ENCODE assay signal across 12 mouse cellular contexts in genomic region chr4:7228980-7229379, GRCm38 (mm10).
DNase-seq lines count a peak whose midpoint lies in the region; ATAC-seq lines count a peak whose summit lies in the region.
"Had no signal": no experiment of that assay in that cellular context is flagged by ENCODE, and none has a peak within 500 bp of the region (broad histone marks: within the 10 kb centered on the region; RNA-seq: fewer than 3 reads in every experiment).

No protein-coding gene starts in this region.

- ATAC-seq in frontal cortex, adult (ENCODE audit: low TSS enrichment): peak; percentile 76
- ATAC-seq: intestine, postnatal 0 days had no signal

- DNase-seq in frontal cortex, postnatal 10 days (ENCODE audit: low spot score in 2 of 2): no peak
- DNase-seq in left cerebral cortex, adult 11 months (ENCODE audit: low spot score): peak; percentile 9
- no peak for DNase-seq in left cerebral cortex, postnatal 36 days (ENCODE audit: low spot score in 2 of 2)
- peak; percentile 67 for DNase-seq in Muller cell, postnatal 12 days (ENCODE audit: inconsistent ontology term)
- DNase-seq in brain, embryonic 18.5 days (ENCODE audit: low read depth, low spot score): peak; percentile 52
- no peak for DNase-seq in embryo, embryonic 9.5 days (ENCODE audit: extremely low spot score)
- DNase-seq: cerebellum, adult 11-12 months; gastrocnemius, postnatal 36 days; heart, postnatal 10 days; liver, embryonic 13.5 days had no signal

- intact Hi-C loops in left cerebral cortex, postnatal 36 days (cut with DNase I): no loop called here

Comparison
In these comparisons a context has a peak if more than half of its experiments do, and no peak if none do; other contexts are left out.
1. DNase-seq: peak in left cerebral cortex, adult 11 months (single experiment), Muller cell, postnatal 12 days (single experiment) and brain, embryonic 18.5 days (single experiment); none in frontal cortex, postnatal 10 days (0 of 2), left cerebral cortex, postnatal 36 days (0 of 2) and embryo, embryonic 9.5 days (single experiment).